Mouse (Mus musculus): ENCODE measurements around the gene Hamp.

Hamp gene

DNA sequence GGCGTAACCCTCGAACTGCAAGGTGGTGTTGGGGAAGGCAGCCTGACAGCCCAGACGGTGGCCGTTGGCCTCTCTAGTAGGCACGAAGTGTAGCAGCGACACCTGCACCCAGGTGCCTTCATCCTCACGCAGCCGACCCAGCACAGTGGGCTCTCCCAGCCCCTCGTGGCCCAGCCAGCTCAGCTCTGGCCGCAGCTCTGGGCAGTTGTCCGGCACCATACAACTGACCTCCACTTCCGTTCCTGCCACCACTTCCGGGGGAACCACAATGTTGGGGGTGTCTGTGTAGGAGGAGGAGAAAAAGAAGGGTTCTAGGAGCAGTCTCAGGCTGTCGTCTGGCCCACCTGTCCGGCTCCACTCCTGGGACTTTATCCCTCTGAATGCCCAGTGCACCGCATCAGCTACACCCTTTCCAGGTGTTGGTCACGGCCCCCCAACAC lies 34.8 kb downstream of the Hamp start:
- no peak for DNase-seq (ENCODE audit: low read depth, low spot score)

DNA sequence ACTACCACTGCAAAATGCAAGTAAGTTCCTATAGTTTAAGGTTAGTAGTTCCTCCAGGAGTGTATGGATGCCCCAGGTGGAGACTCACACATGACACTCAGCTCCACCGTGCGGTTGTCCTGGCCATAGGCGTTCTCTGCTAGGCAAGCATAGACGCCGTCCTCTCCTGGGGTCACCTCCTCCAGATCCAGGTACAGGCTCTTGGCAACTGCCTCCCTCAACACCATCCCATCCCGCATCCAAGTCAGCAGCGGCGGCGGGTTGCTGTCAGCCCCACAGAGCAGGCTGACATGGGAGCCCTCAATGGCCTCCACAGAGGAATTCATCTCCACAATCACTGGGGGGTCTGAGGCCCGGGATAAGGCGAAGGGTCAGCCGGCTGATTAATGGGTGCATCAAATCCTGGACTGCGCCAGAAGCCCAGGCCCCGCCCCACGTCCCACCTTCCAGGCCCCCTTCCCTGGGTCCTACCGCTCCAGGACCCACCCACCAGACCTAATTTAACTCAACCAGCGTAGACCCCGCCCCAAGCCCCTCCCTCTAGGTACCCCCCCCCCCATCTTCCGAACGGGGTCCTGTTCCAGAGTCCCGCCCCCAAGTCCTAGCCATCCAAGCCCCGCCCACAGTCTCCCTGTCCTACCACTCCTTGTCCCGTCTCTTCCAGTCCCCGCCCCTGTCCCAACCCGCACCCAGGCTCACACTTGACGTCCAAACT lies 35.4 kb downstream of the Hamp start:
- DNase-seq (ENCODE audit: low read depth, low spot score), result no peak

DNA sequence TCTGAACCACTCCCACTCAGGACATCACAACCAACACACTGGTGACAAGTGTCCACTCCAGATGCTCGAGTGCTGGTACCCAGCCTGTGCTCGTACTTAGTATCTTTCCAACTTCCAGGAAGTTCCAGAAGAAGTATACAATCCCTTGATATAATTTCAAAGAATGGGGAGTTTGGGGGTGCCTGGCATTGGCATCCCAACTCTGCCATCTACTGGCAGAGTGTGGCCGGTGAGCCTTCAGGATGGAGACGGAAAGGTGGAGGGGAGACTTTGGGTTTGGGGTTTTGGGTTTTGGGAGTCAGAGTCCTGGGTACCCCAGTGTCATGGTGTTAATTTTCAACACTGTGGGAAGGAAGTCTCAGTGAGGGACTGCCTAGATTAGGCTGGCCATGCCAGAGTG lies 39.8 kb downstream of the Hamp start:
- DNase-seq (ENCODE audit: low read depth, low spot score), result no peak

DNA sequence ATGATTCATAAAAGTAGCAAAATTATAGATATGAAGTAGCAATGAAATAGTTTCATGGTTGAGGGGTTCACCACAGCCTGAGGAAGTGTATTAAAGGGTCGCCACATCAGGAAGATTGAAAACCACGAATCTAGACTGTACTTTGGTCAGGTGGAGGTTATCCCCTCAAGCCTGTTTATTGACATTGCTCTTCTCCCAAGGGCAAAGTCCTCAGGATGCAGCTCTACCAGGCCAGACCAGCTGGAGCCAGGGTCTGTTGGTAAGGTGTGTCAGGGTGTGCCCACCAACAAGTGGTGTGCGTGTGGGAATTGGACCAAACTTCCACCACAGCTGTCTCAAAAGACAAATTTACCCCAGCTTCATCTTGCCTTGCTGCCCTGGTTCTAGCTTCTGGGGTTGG lies 48.6 kb downstream of the Hamp start:
- no peak for DNase-seq (ENCODE audit: low read depth, low spot score)

DNA sequence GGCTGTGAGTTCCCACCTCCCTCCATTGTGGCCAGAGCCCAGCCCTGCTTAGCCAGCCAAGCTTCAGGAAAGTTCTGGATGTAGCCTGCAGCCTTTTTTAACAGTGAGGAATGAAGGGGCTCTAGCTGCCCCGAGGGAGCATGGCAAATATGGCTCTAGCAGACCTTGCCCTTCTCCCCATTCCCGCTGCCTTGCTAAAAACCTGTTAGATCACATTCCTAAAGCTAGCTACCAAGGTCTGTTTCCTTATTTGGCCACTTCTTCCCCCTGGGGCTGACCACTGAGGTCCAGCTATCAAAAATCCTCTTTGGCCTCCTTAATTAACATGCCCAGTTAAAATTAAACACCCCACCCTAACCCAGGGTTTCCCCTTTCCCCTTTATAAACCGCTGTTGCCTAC lies 51.3 kb downstream of the Hamp start:
- DNase-seq (ENCODE audit: low read depth, low spot score), result no peak

Measured in 3T3-L1 (cell line).